Mouse (Mus musculus) Patski (cell line): ENCODE data around the gene Tle6. TPM values are rescaled to one million over a fixed set of nuclear protein-coding genes. Genes with fewer than 3 reads are reported as not detected.
"Not testable (repeated sequence)": the region's sequence is repeated elsewhere in the genome, so short reads cannot be mapped to it uniquely, and the experiment has no call there.

Experiments used
- ATAC-seq: fragments of 100-300 bp; one replicate; pipeline ENCODE4 v1.8.0; 2021
- CTCF ChIA-PET: fragments of 350-600 bp; sonication (Branson Sonifier 250); formaldehyde crosslinking; loops from one replicate; lab custom pipeline; 2022; ENCODE audit warnings: inconsistent platforms; lab: Charles Lee
- POLR2A ChIA-PET: fragments of 350-600 bp; sonication (Branson Sonifier 250); formaldehyde crosslinking; loops from one replicate; lab custom pipeline; 2022; ENCODE audit warnings: antibody characterized with exemption, inconsistent platforms; lab: Charles Lee
- DNase-seq: peaks from one replicate; pipeline ENCODE4 v3.0.0-alpha.2; 2011; ENCODE audit warnings: low read depth, low spot score
- H3K27me3 ChIP-seq: fragments of 371-371 bp; one replicate; pipeline ENCODE4 v1.5.1; 2021
- CTCF ChIP-seq: fragments of 100-300 bp; IDR thresholded peaks from one replicate; pipeline ENCODE4 v1.5.1; 2021
- in situ Hi-C: fragments of 300-500 bp; cut with MboI; formaldehyde crosslinking; loops from 3 replicates; pipeline ENCODE4 v1.11.1; 2018; ENCODE audit warnings: low pct_unique_long_range_greater_than_20kb, mixed read lengths
- polyA plus RNA-seq: library from polyadenylated mRNA; unstranded; gene quantifications from one replicate; pipeline ENCODE4 v1.2.3, GENCODE M21; 2021

The Tle6 gene
- 7.5 TPM for polyA plus RNA-seq

GRCm38 (mm10) chr10:81600738-81601203 is at the start of gene Tle6:
Gene Tle6 (minus strand): TSS chr10:81601073.
- TF ChIP-seq CTCF: no peak
- H3K27me3 ChIP-seq: no peaks in the 10 kb centered on the region
- ChIA-PET POLR2A (interaction anchor here (1.0 kb wide), 1 partner anchor 38 kb away, joined by 3 read pairs; no protein-coding TSS in a partner anchor), CTCF (interaction anchor here (1.1 kb wide), 1 partner anchor 15 kb away, joined by 3 read pairs; no protein-coding TSS in a partner anchor)
- ATAC-seq (no peak), DNase-seq (no peak)
- in situ Hi-C loops: loop anchor here (5.0 to 10.0 kb wide), 3 partner anchors 46 to 564 kb away; partner anchors contain the start of gene Aes

DNA sequence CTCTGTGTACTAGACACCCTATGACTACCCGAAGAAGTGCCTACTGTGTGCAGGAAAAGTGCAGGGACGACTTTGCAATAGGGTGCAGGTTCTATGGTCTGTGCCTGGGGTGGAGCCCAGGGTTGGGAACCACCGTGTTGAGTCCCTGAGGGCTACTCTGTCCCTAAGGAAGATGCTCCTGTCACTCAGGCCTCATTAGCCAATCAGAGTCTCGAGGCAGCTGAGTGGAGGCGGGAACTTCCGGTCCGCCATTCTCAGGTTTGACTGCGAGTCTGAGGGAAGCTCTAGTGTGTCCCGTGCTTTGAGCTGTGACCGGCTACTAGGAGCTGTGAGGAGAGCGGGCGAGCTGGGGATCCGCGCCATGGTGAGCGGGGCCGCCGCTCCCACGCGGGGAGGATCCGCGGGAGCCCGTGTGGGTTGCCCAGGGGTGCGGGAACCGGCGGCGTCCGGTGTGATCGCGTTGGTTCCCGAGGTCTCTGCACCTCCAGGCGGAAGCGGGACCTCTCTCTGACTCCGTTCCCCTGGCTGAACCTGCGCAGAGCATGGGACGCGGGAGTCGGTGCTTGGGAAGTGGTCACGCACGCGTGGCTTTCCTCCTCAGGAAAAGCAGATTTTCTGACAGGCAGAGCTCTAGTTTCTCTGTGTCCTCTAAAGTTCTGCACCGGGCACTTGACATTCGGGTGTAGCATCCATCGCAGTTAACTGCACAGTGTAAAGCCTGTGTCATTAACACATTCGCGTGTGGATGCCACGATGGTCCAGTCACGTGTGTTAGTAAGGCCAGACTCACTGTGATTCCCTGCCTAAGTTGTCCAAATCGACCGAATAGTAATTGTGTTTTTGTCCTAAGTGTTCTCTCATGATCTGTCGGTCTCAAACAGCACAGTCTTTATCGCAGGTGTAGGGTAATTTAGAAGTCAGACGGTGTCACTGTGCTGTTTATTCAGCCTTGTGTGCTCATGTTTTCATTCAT is 48.2 kb upstream of the Tle6 start, which contains the start of gene Gm10778:
Gene Gm10778 (plus strand): TSS at position 257 of the 973 bp plus-strand sequence.
- ATAC-seq: peak; percentile 98
- in situ Hi-C loops, H3K27me3 ChIP-seq, CTCF ChIA-PET: not testable (repeated sequence)
- DNase-seq: peak; percentile 73
- POLR2A ChIA-PET: interaction anchor here (0.6 kb wide), 1 partner anchor 474 kb away, joined by 4 read pairs; no protein-coding TSS in a partner anchor

DNA sequence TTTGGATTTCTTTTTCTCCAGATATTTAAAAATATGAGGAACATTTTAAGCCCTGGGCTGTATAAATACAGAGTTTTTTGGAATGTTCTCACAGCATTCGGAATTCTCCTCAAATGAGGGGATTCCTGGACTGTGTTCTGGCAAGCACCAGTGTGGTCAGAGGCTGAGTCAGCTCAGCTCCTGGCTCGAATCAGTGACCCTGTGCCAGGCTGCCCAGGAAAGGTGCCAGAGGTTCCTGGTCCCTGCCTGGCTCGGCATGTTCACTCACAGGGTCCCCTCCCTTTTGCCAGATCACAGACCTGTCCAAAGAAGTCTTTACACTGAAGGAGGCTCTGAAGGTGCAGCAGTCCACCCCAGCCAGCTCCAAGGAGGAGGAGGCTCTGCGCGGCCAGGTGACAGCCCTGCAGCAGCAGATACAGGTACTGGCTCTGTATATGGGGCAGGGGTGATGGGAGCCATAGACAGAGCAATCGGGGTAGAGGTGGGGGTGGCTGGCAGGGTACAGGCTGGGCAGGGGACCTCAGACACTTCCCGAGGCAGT is 45.2 kb upstream of the Tle6 start:
- in situ Hi-C loops: no loop called here
- DNase-seq: no peak
- ATAC-seq: no peak
- no peaks in the 10 kb centered on the region for H3K27me3 ChIP-seq
- ChIA-PET CTCF (no interaction called here), POLR2A (no interaction called here)
- no peak for TF ChIP-seq CTCF

- ATAC-seq (no peak), DNase-seq (no peak)
- POLR2A ChIA-PET: no interaction called here
- TF ChIP-seq CTCF: no peak
- CTCF ChIA-PET: no interaction called here
- H3K27me3 ChIP-seq: no peaks in the 10 kb centered on the region
- in situ Hi-C loops: no loop called here
Measured at GRCm38 (mm10) chr10:81645391-81645790, 44.5 kb upstream of the Tle6 start.

GRCm38 (mm10) chr10:81644716-81645115 is 43.8 kb upstream of the Tle6 start:
- POLR2A ChIA-PET: no interaction called here
- no peak for TF ChIP-seq CTCF
- in situ Hi-C loops: no loop called here
- H3K27me3 ChIP-seq: no peaks in the 10 kb centered on the region
- ATAC-seq: no peak
- CTCF ChIA-PET: no interaction called here
- no peak for DNase-seq

- H3K27me3 ChIP-seq: no peaks in the 10 kb centered on the region
- ATAC-seq (no peak), DNase-seq (no peak)
- POLR2A ChIA-PET: interaction anchor here (2.3 kb wide), 1 partner anchor 10 kb away, joined by 11 read pairs; no protein-coding TSS in a partner anchor
- TF ChIP-seq CTCF: no peak
- CTCF ChIA-PET: no interaction called here
- in situ Hi-C loops: no loop called here
Measured at GRCm38 (mm10) chr10:81644162-81644561, 43.3 kb upstream of the Tle6 start.

- CTCF ChIA-PET: interaction anchor here (0.9 to 1.3 kb wide), 2 partner anchors 11 to 41 kb away, joined by 3 read pairs; no protein-coding TSS in a partner anchor
- H3K27me3 ChIP-seq: no peaks in the 10 kb centered on the region
- POLR2A ChIA-PET: interaction anchor here (0.6 to 2.3 kb wide), 2 partner anchors 10 to 12 kb away, joined by 3 to 11 read pairs; no protein-coding TSS in a partner anchor
- TF ChIP-seq CTCF: no peak
- DNase-seq (peak; percentile 81), ATAC-seq (peak; percentile 86)
- in situ Hi-C loops: no loop called here
Measured at GRCm38 (mm10) chr10:81643449-81644055, 42.7 kb upstream of the Tle6 start.

GRCm38 (mm10) chr10:81642648-81643448 is 42.0 kb upstream of the Tle6 start:
- no peak for DNase-seq

GRCm38 (mm10) chr10:81641978-81642647 is 41.2 kb upstream of the Tle6 start:
- DNase-seq (no peak), ATAC-seq (no peak)
- in situ Hi-C loops: no loop called here
- CTCF ChIA-PET: no interaction called here
- POLR2A ChIA-PET: interaction anchor here (2.3 kb wide), 1 partner anchor 8 kb away, joined by 11 read pairs; no protein-coding TSS in a partner anchor
- TF ChIP-seq CTCF: no peak
- H3K27me3 ChIP-seq: no peaks in the 10 kb centered on the region

More at GRCm38 (mm10) chr10:81642648-81643448, 42.0 kb upstream of the Tle6 start:
- no peak for TF ChIP-seq CTCF
- ATAC-seq: peak; percentile 23
- H3K27me3 ChIP-seq: no peaks in the 10 kb centered on the region
- CTCF ChIA-PET: interaction anchor here (0.9 to 1.3 kb wide), 2 partner anchors 11 to 40 kb away, joined by 3 read pairs; no protein-coding TSS in a partner anchor
- in situ Hi-C loops: no loop called here
- POLR2A ChIA-PET: interaction anchor here (0.6 to 2.3 kb wide), 2 partner anchors 9 to 12 kb away, joined by 3 to 11 read pairs; no protein-coding TSS in a partner anchor
